Mouse (Mus musculus) erythroblast, embryonic 14.5 days (primary cell): ENCODE data around the gene Fgfr2.

Experiments
- GATA1 ChIP-seq: IDR thresholded peaks from 2 replicates; pipeline ENCODE4 v1.6.1; 2012; ENCODE audit warnings: low read length, inconsistent platforms, mixed read lengths
- TAL1 ChIP-seq: IDR thresholded peaks from 3 replicates; pipeline ENCODE4 v1.6.1; 2012; ENCODE audit warnings: low read length, inconsistent platforms, mixed read lengths

- TF ChIP-seq GATA1 (no peak), TAL1 (no peak)
These were observed 730.1 kb downstream of the Fgfr2 start for GRCm38 (mm10) chr7:132393014-132393406.
